In genomic region chr3:27193844-27194317, GRCm38 (mm10) we compare ENCODE assay signal across 8 mouse cellular contexts. TPM values are rescaled to one million over a fixed set of nuclear protein-coding genes. Genes with fewer than 3 reads are reported as not detected.
DNase-seq lines count a peak whose midpoint lies in the region; ATAC-seq and TF ChIP-seq lines count a peak whose summit lies in the region.

No protein-coding gene starts in this region.

- no peak overlapping the region for H3K4me3 ChIP-seq in heart, embryonic 15.5 days
- H3K4me3 ChIP-seq in liver, embryonic 11.5 days (ENCODE audit: low read depth, low read length) = no peak overlapping the region
- H3K4me3 ChIP-seq in spleen, adult 2 months (ENCODE audit: extremely low read depth, insufficient read depth, insufficient read length) = no peak overlapping the region

- no peak overlapping the region for H3K9ac ChIP-seq in heart, embryonic 15.5 days
- H3K9ac ChIP-seq in liver, embryonic 11.5 days (ENCODE audit: low read depth, low read length) = no peak overlapping the region

- peak; percentile 69 for DNase-seq in adrenal gland, adult 2 months
- DNase-seq in liver, embryonic 11.5 days (ENCODE audit: low spot score) = peak; percentile 53
- DNase-seq in spleen, adult 2 months (ENCODE audit: low read depth in 1 of 2, low spot score in 2 of 2) = peak; percentile 12 to 58
- no peak for DNase-seq in left cerebral cortex, adult 11 months (ENCODE audit: low spot score)
- DNase-seq in right cerebral cortex, postnatal 14 days = no peak
- no peak for DNase-seq in right cerebral cortex, adult 2 months (ENCODE audit: low spot score in 2 of 2)

- TF ChIP-seq CTCF in spleen, adult 2 months (IDR thresholded peaks at IDR 0.05; ENCODE audit: extremely low read depth, insufficient read depth, insufficient read length, insufficient replicate concordance) = no peak

- H3K9me3 ChIP-seq in heart, embryonic 15.5 days (replicated peaks) = no peaks in the 10 kb centered on the region
- no peaks in the 10 kb centered on the region for H3K9me3 ChIP-seq in liver, embryonic 11.5 days (ENCODE audit: control insufficient read depth, low read length)

- 6% methylated on average over 6 of the region's 6 CpGs for WGBS in heart, embryonic 15.5 days
- 28% methylated on average over 6 of the region's 6 CpGs for WGBS in liver, embryonic 11.5 days
- 14% methylated on average over 6 of the region's 6 CpGs for WGBS in spleen, adult 2 months

- peaks cover 44% of the 10 kb centered on the region for H3K4me1 ChIP-seq in heart, embryonic 15.5 days (replicated peaks)
- peaks cover 8% of the 10 kb centered on the region for H3K4me1 ChIP-seq in liver, embryonic 11.5 days (replicated peaks; ENCODE audit: control insufficient read depth, insufficient read depth, low read length)
- H3K4me1 ChIP-seq in spleen, adult 2 months (ENCODE audit: control insufficient read depth, insufficient read depth, insufficient read length) = peaks cover 14% of the 10 kb centered on the region; the same call in 1 of the 2 replicates

- no peaks in the 10 kb centered on the region for H3K36me3 ChIP-seq in heart, embryonic 15.5 days
- H3K36me3 ChIP-seq in liver, embryonic 11.5 days (ENCODE audit: control insufficient read depth, insufficient read depth, low read length) = no peaks in the 10 kb centered on the region
- no peaks in the 10 kb centered on the region for H3K36me3 ChIP-seq in spleen, adult 2 months (ENCODE audit: control insufficient read depth, insufficient read depth, low read length)

- no peak for TF ChIP-seq POLR2A in spleen, adult 2 months (IDR thresholded peaks at IDR 0.05; ENCODE audit: low read depth, low read length)

- H3K27ac ChIP-seq in heart, embryonic 15.5 days = peak overlapping the region; percentile 82
- 0 out of 2 replicates have a peak overlapping the region, but pooled peaks have one; percentile 21 for H3K27ac ChIP-seq in liver, embryonic 11.5 days (ENCODE audit: low read depth, low read length)
- peak overlapping the region; percentile 66 for H3K27ac ChIP-seq in spleen, adult 2 months (ENCODE audit: insufficient read depth, low read length)

- H3K4me2 ChIP-seq in heart, embryonic 15.5 days = peak overlapping the region; percentile 32
- no peak overlapping the region for H3K4me2 ChIP-seq in liver, embryonic 11.5 days

- H3K27me3 ChIP-seq in heart, embryonic 15.5 days = no peaks in the 10 kb centered on the region
- no peaks in the 10 kb centered on the region for H3K27me3 ChIP-seq in liver, embryonic 11.5 days (replicated peaks; ENCODE audit: control insufficient read depth, insufficient read depth, low read length)
- no peaks in the 10 kb centered on the region for H3K27me3 ChIP-seq in spleen, adult 2 months (ENCODE audit: control insufficient read depth, insufficient read depth, low read length)

- ATAC-seq in CD4-positive, CD25-positive, alpha-beta regulatory T cell, adult 4 months = peak; percentile 56
- peak; percentile 73 for ATAC-seq in heart, embryonic 15.5 days (replicated peaks; ENCODE audit: insufficient number of reproducible peaks, insufficient read depth, low FRiP score, low read depth)
- ATAC-seq in liver, embryonic 11.5 days (replicated peaks; ENCODE audit: low FRiP score) = peak; percentile 61

RNA-seq across cellular contexts. Expression of gene Nceh1, which starts 11.1 kb away (rescaled TPM):
- 10 to 100 TPM; 22.1 to 26.8 TPM for polyA plus RNA-seq in CD4-positive, CD25-positive, alpha-beta regulatory T cell, adult 4 months (2017; shearing (Covaris generic))
- 100 to 1,000 TPM; 138 to 247 TPM for total RNA-seq in adrenal gland, adult 2 months (2021)
- 314 and 323 TPM in 2 replicates for polyA plus RNA-seq in adrenal gland, adult 2 months (2012; rRNA removed)
- polyA plus RNA-seq in heart, embryonic 15.5 days (2015; fragmentation: Nextera tagmentation; extraction: Ambion mirVana) = 18.4 and 23.3 TPM in 2 replicates
- polyA plus RNA-seq in liver, embryonic 11.5 days (2014; fragmentation: Nextera tagmentation; extraction: Ambion mirVana) = 4.2 and 5.0 TPM in 2 replicates
- polyA plus RNA-seq in spleen, adult 2 months (2012; rRNA removed) = 23.0 and 37.0 TPM in 2 replicates

RNA-seq across cellular contexts. Expression of gene Ect2, which starts 40.2 kb away (rescaled TPM):
- polyA plus RNA-seq in CD4-positive, CD25-positive, alpha-beta regulatory T cell, adult 4 months (2017; shearing (Covaris generic)) = 1 to 10 TPM; 4.6 to 7.3 TPM
- total RNA-seq in adrenal gland, adult 2 months (2021) = 1 to 10 TPM; 2.2 to 4.2 TPM
- 0.30 and 0.82 TPM in 2 replicates for polyA plus RNA-seq in adrenal gland, adult 2 months (2012; rRNA removed)
- polyA plus RNA-seq in heart, embryonic 15.5 days (2015; fragmentation: Nextera tagmentation; extraction: Ambion mirVana) = 38.0 and 40.5 TPM in 2 replicates
- polyA plus RNA-seq in liver, embryonic 11.5 days (2014; fragmentation: Nextera tagmentation; extraction: Ambion mirVana) = 52.3 and 56.5 TPM in 2 replicates
- polyA plus RNA-seq in spleen, adult 2 months (2012; rRNA removed) = 0.90 and 1.2 TPM in 2 replicates

Comparison
In these comparisons a context has a peak if more than half of its experiments do, and no peak if none do; other contexts are left out.
1. DNase-seq: peak in adrenal gland, adult 2 months (single experiment), liver, embryonic 11.5 days (single experiment) and spleen, adult 2 months (2 of 2); none in left cerebral cortex, adult 11 months (single experiment), right cerebral cortex, postnatal 14 days (single experiment) and right cerebral cortex, adult 2 months (0 of 2).
2. H3K27ac ChIP-seq: peak in every context shown above with its lines; median percentile 82 in heart, embryonic 15.5 days; 66 in spleen, adult 2 months; 21 in liver, embryonic 11.5 days.
3. Peak in every context shown above with its lines, with median percentiles within 50 percentile points of each other: ATAC-seq.